Mouse (Mus musculus) erythroblast, embryonic 14.5 days (primary cell): Measurements from ENCODE around the gene Fosb.

Experiments
- GATA1 ChIP-seq: IDR thresholded peaks from 2 replicates; pipeline ENCODE4 v1.6.1; 2012; ENCODE audit warnings: low read length, inconsistent platforms, mixed read lengths
- TAL1 ChIP-seq: IDR thresholded peaks from 3 replicates; pipeline ENCODE4 v1.6.1; 2012; ENCODE audit warnings: low read length, inconsistent platforms, mixed read lengths

- TF ChIP-seq GATA1: no peak
- TF ChIP-seq TAL1: no peak
Measured at GRCm38 (mm10) chr7:19279052-19279451, 30.8 kb downstream of the Fosb start.
